Mouse (Mus musculus) spleen, postnatal 14 days (tissue): ENCODE measurements around the gene Rdh5.
A peak's percentile ranks its signal among the peaks of the same experiment; 100 is the strongest.

ENCODE experiments used
- DNase-seq, 2 experiments: peaks; one replicate each; pipeline ENCODE4 v3.0.0; 2021 to 2022; ENCODE audit warnings: low spot score in 2 of 2

The Rdh5 gene

GRCm38 (mm10) chr10:128929638-128930378, 7.1 kb upstream of the Rdh5 start:
- DNase-seq, result no peak

GRCm38 (mm10) chr10:128928356-128928755, 5.7 kb upstream of the Rdh5 start:
- DNase-seq, result no peak

GRCm38 (mm10) chr10:128923935-128924334, 1.2 kb upstream of the Rdh5 start, which contains the start of gene Bloc1s1:
Gene Bloc1s1 (minus strand): TSS chr10:128924035.
- DNase-seq, result no peak

GRCm38 (mm10) chr10:128923013-128923691, 464 bp upstream of the Rdh5 start:
- peak; percentile 85 to 90 for DNase-seq

GRCm38 (mm10) chr10:128921883-128922821, 536 bp downstream of the Rdh5 start:
- no peak for DNase-seq

- DNase-seq, result no peak
Observed at GRCm38 (mm10) chr10:128921251-128921650, 1.4 kb downstream of the Rdh5 start.

GRCm38 (mm10) chr10:128920736-128921161, 1.9 kb downstream of the Rdh5 start:
- DNase-seq, result no peak

GRCm38 (mm10) chr10:128919966-128920365, 2.7 kb downstream of the Rdh5 start:
- no peak for DNase-seq

GRCm38 (mm10) chr10:128919203-128919631, 3.5 kb downstream of the Rdh5 start:
- DNase-seq, result no peak

- no peak for DNase-seq
Observed at GRCm38 (mm10) chr10:128918246-128918645, 4.4 kb downstream of the Rdh5 start.

- no peak for DNase-seq
Observed at GRCm38 (mm10) chr10:128917400-128917799, 5.3 kb downstream of the Rdh5 start.

- no peak for DNase-seq
Observed at GRCm38 (mm10) chr10:128916665-128917064, 6.0 kb downstream of the Rdh5 start.

GRCm38 (mm10) chr10:128915550-128915949, 7.1 kb downstream of the Rdh5 start:
- DNase-seq, result no peak

GRCm38 (mm10) chr10:128913696-128914095, 9.0 kb downstream of the Rdh5 start:
- no peak for DNase-seq

GRCm38 (mm10) chr10:128913219-128913618, 9.5 kb downstream of the Rdh5 start:
- peak; percentile 56 to 78 for DNase-seq

- DNase-seq, result no peak
Observed at GRCm38 (mm10) chr10:128912791-128913190, 9.9 kb downstream of the Rdh5 start.

- no peak for DNase-seq
Observed at GRCm38 (mm10) chr10:128912268-128912667, 10.4 kb downstream of the Rdh5 start.

GRCm38 (mm10) chr10:128911430-128911829, 11.3 kb downstream of the Rdh5 start:
- no peak for DNase-seq

GRCm38 (mm10) chr10:128910066-128910841, 12.4 kb downstream of the Rdh5 start:
- no peak for DNase-seq

- DNase-seq, result no peak
Observed at GRCm38 (mm10) chr10:128909567-128910028, 13.1 kb downstream of the Rdh5 start.
